Mouse (Mus musculus): Measurements from ENCODE around the gene Tnnc2. TPM values are rescaled to one million over a fixed set of nuclear protein-coding genes. Genes with fewer than 3 reads are reported as not detected.

Gene Tnnc2
- polyA plus RNA-seq, 1 experiment from 2014 or later = not detected

DNA sequence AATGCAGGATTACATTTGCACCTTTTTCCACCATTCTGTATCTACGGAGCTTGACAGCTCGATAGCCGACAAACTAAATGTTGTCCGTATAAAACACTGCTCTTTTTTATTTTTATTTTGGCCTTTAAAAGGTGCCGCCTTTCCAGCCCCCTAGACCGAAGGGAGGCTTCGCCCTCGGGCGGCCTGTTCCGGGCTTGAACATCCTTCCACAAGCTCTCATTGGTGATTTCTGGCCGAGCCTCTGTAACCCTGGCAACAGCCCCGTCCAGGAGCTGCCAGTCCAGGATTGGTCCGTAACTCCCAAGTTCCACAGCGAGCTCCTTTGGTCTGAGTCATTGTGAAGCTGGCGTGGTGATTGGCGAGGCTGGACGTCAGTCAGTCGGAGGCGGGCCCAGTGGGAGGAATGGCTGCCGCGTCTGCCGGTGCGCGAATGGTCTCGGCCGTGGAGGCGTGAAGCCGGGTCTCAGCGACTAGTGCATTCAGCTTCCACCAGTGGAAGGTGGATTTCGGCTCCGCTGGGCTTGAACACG is 42.9 kb upstream of the Tnnc2 start, which contains the start of gene Zswim1:
Gene Zswim1 (plus strand): TSS at position 51 of the 530 bp plus-strand sequence.
- DNase-seq (peak; percentile 99), ATAC-seq (ENCODE audit: insufficient read depth) (peak; percentile 100)
- H3K4me2 ChIP-seq = peak within 1 kb of the TSS; percentile 72
- peaks cover 5% of the 10 kb centered on the region; the same call in 1 of the 2 replicates for H3K4me1 ChIP-seq (ENCODE audit: insufficient read depth)
- TF ChIP-seq CTCF (IDR thresholded peaks at IDR 0.05; ENCODE audit: low read depth) = no peak
- H3K27ac ChIP-seq (ENCODE audit: low read depth) = peak within 1 kb of the TSS; percentile 87
- peaks cover 33% of the 10 kb centered on the region for H3K36me3 ChIP-seq (ENCODE audit: insufficient read depth)
- H3K9me3 ChIP-seq (ENCODE audit: low read depth, low read length) = no peaks in the 10 kb centered on the region
- H3K4me3 ChIP-seq (ENCODE audit: low read depth, low read length) = peak within 1 kb of the TSS; percentile 80
- peak within 1 kb of the TSS; percentile 63 for H3K9ac ChIP-seq
- H3K27me3 ChIP-seq (ENCODE audit: insufficient read depth, low read length) = no peaks in the 10 kb centered on the region
- 1% methylated on average over 32 of the region's 32 CpGs for WGBS

DNA sequence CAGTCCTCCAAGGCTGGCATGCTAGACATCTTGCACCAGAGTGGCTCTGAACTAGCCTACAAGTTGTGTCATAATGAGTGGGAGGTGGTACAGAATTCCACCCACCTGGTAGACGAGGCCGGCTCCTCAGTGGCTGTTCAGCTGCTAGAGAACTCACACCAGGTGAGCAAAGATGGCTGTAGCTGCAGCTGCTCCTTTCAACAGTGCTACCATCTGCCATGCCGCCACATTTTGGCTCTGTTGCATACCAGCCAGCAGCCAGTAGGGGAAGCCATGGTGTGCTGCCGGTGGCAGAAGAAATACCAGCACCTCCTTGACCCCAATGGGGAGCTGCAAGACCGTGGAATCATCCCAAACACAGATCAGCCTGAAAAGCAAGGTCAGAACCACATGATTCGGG is 41.3 kb upstream of the Tnnc2 start:
- H3K27me3 ChIP-seq (ENCODE audit: insufficient read depth, low read length) = no peaks in the 10 kb centered on the region
- peaks cover 16% of the 10 kb centered on the region for H3K36me3 ChIP-seq (ENCODE audit: insufficient read depth)
- peaks cover 6% of the 10 kb centered on the region; the same call in 1 of the 2 replicates for H3K4me1 ChIP-seq (ENCODE audit: insufficient read depth)
- ATAC-seq (ENCODE audit: insufficient read depth) (no peak), DNase-seq (no peak)
- H3K4me2 ChIP-seq = no peak overlapping the region
- H3K9me3 ChIP-seq (ENCODE audit: low read depth, low read length) = no peaks in the 10 kb centered on the region
- no peak overlapping the region for H3K9ac ChIP-seq
- WGBS = 80% methylated on average over 6 of the region's 6 CpGs
- TF ChIP-seq CTCF (IDR thresholded peaks at IDR 0.05; ENCODE audit: low read depth) = no peak
- H3K27ac ChIP-seq (ENCODE audit: low read depth) = no peak overlapping the region
- H3K4me3 ChIP-seq (ENCODE audit: low read depth, low read length) = no peak overlapping the region

- H3K9me3 ChIP-seq (ENCODE audit: low read depth, low read length) = no peaks in the 10 kb centered on the region
- H3K27me3 ChIP-seq (ENCODE audit: insufficient read depth, low read length) = no peaks in the 10 kb centered on the region
- WGBS = 38% methylated on average over 5 of the region's 5 CpGs
- H3K4me2 ChIP-seq = no peak overlapping the region
- ATAC-seq (ENCODE audit: insufficient read depth) (peak; percentile 42), DNase-seq (peak; percentile 52)
- H3K4me1 ChIP-seq (ENCODE audit: insufficient read depth) = peaks cover 6% of the 10 kb centered on the region; the same call in 1 of the 2 replicates
- H3K4me3 ChIP-seq (ENCODE audit: low read depth, low read length) = no peak overlapping the region
- H3K36me3 ChIP-seq (ENCODE audit: insufficient read depth) = no peaks in the 10 kb centered on the region
- H3K9ac ChIP-seq = no peak overlapping the region
- no peak for TF ChIP-seq CTCF (IDR thresholded peaks at IDR 0.05; ENCODE audit: low read depth)
- H3K27ac ChIP-seq (ENCODE audit: low read depth) = peak overlapping the region; percentile 21; the same call in 1 of the 2 replicates
These were observed 37.9 kb upstream of the Tnnc2 start for GRCm38 (mm10) chr2:164817703-164818102.

DNA sequence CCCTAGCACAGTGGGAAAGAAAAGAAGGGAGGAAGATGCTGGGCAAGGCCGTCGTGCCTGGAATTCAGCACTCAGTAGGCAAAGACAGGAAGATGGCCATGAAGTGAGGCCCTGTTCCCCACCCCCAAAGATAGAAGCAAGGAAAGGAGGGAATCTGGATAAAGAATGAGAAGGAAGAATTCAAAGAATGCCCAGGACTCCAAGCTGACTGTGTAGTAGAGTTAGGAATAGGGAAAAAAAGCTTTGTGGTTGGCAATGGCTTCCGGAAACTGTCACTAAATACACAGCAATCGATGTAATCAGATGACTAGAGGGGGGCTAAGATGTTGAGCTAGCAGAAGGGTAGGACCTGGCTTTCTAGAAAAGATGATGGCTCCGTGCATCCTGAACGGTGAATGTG is 37.4 kb upstream of the Tnnc2 start:
- no peak overlapping the region for H3K9ac ChIP-seq
- H3K4me2 ChIP-seq = no peak overlapping the region
- DNase-seq (no peak), ATAC-seq (ENCODE audit: insufficient read depth) (no peak)
- WGBS = 62% methylated on average over 6 of the region's 6 CpGs
- no peak for TF ChIP-seq CTCF (IDR thresholded peaks at IDR 0.05; ENCODE audit: low read depth)
- H3K4me1 ChIP-seq (ENCODE audit: insufficient read depth) = peaks cover 6% of the 10 kb centered on the region; the same call in 1 of the 2 replicates
- H3K27ac ChIP-seq (ENCODE audit: low read depth) = peak overlapping the region; percentile 21; the same call in 1 of the 2 replicates
- no peaks in the 10 kb centered on the region for H3K36me3 ChIP-seq (ENCODE audit: insufficient read depth)
- H3K9me3 ChIP-seq (ENCODE audit: low read depth, low read length) = no peaks in the 10 kb centered on the region
- no peak overlapping the region for H3K4me3 ChIP-seq (ENCODE audit: low read depth, low read length)
- H3K27me3 ChIP-seq (ENCODE audit: insufficient read depth, low read length) = no peaks in the 10 kb centered on the region

- H3K36me3 ChIP-seq (ENCODE audit: insufficient read depth) = no peaks in the 10 kb centered on the region
- no peaks in the 10 kb centered on the region for H3K27me3 ChIP-seq (ENCODE audit: insufficient read depth, low read length)
- peaks cover 6% of the 10 kb centered on the region; the same call in 1 of the 2 replicates for H3K4me1 ChIP-seq (ENCODE audit: insufficient read depth)
- 87% methylated on average over 8 of the region's 8 CpGs for WGBS
- no peaks in the 10 kb centered on the region for H3K9me3 ChIP-seq (ENCODE audit: low read depth, low read length)
- H3K9ac ChIP-seq = no peak overlapping the region
- no peak for DNase-seq
- no peak for TF ChIP-seq CTCF (IDR thresholded peaks at IDR 0.05; ENCODE audit: low read depth)
- H3K27ac ChIP-seq (ENCODE audit: low read depth) = no peak overlapping the region
- no peak overlapping the region for H3K4me2 ChIP-seq
- ATAC-seq (ENCODE audit: insufficient read depth) = no peak
- no peak overlapping the region for H3K4me3 ChIP-seq (ENCODE audit: low read depth, low read length)
These were observed 36.1 kb upstream of the Tnnc2 start for GRCm38 (mm10) chr2:164815821-164816220.

GRCm38 (mm10) chr2:164815348-164815747 is 35.6 kb upstream of the Tnnc2 start:
- no peak overlapping the region for H3K4me2 ChIP-seq
- no peak for ATAC-seq (ENCODE audit: insufficient read depth)
- no peak overlapping the region for H3K9ac ChIP-seq
- no peaks in the 10 kb centered on the region for H3K9me3 ChIP-seq (ENCODE audit: low read depth, low read length)
- H3K27me3 ChIP-seq (ENCODE audit: insufficient read depth, low read length) = no peaks in the 10 kb centered on the region
- peaks cover 6% of the 10 kb centered on the region; the same call in 1 of the 2 replicates for H3K4me1 ChIP-seq (ENCODE audit: insufficient read depth)
- DNase-seq = no peak
- WGBS = 87% methylated on average over 5 of the region's 5 CpGs
- H3K4me3 ChIP-seq (ENCODE audit: low read depth, low read length) = no peak overlapping the region
- no peak overlapping the region for H3K27ac ChIP-seq (ENCODE audit: low read depth)
- H3K36me3 ChIP-seq (ENCODE audit: insufficient read depth) = no peaks in the 10 kb centered on the region
- TF ChIP-seq CTCF (IDR thresholded peaks at IDR 0.05; ENCODE audit: low read depth) = no peak

GRCm38 (mm10) chr2:164813557-164813956 is 33.8 kb upstream of the Tnnc2 start:
- Histone ChIP-seq H3K4me2 (no peak overlapping the region), H3K4me3 (ENCODE audit: low read depth, low read length) (no peak overlapping the region)
- 46% methylated on average over 2 of the region's 2 CpGs for WGBS

More at GRCm38 (mm10) chr2:164813557-164813956, 33.8 kb upstream of the Tnnc2 start:
- no peak overlapping the region for H3K27ac ChIP-seq (ENCODE audit: low read depth)
- DNase-seq (no peak), ATAC-seq (ENCODE audit: insufficient read depth) (no peak)
- peaks cover 3% of the 10 kb centered on the region; the same call in 1 of the 2 replicates for H3K36me3 ChIP-seq (ENCODE audit: insufficient read depth)
- H3K9me3 ChIP-seq (ENCODE audit: low read depth, low read length) = no peaks in the 10 kb centered on the region
- H3K27me3 ChIP-seq (ENCODE audit: insufficient read depth, low read length) = no peaks in the 10 kb centered on the region
- H3K4me1 ChIP-seq (ENCODE audit: insufficient read depth) = peaks cover 6% of the 10 kb centered on the region; the same call in 1 of the 2 replicates
- no peak overlapping the region for H3K9ac ChIP-seq
- no peak for TF ChIP-seq CTCF (IDR thresholded peaks at IDR 0.05; ENCODE audit: low read depth)

All from lung, embryonic 14.5 days (tissue).